Mouse (Mus musculus) kidney, postnatal 0 days (tissue): ENCODE results near the gene Mlf2. TPM values are rescaled to one million over a fixed set of nuclear protein-coding genes. Genes with fewer than 3 reads are reported as not detected.
A peak's percentile ranks its signal among the peaks of the same experiment; 100 is the strongest.

Experiments
- ATAC-seq: fragments of 200-750 bp; cut with Nextera tagmentation; replicated peaks from 2 replicates; pipeline ENCODE4 v1.8.0; 2017; ENCODE audit warnings: low read depth, moderate number of reproducible peaks, moderate TSS enrichment, moderate library complexity; ENCODE audit not compliant: low FRiP score
- DNase-seq: peaks from one replicate; pipeline ENCODE4 v3.0.0-alpha.2; 2016; ENCODE audit warnings: low spot score
- H3K27ac ChIP-seq: fragments of 300-500 bp; sonication (generic); 2 replicates; pipeline ENCODE4 v1.5.1; 2014; ENCODE audit warnings: mild to moderate bottlenecking
- H3K27me3 ChIP-seq: fragments of 300-500 bp; sonication (generic); 2 replicates; pipeline ENCODE4 v1.6.1; 2014; ENCODE audit warnings: low read length, mixed read lengths; ENCODE audit not compliant: insufficient read depth
- H3K36me3 ChIP-seq: fragments of 300-500 bp; sonication (generic); 2 replicates; pipeline ENCODE4 v1.6.1; 2014; ENCODE audit warnings: low read length, mixed read lengths; ENCODE audit not compliant: insufficient read depth
- H3K4me1 ChIP-seq: fragments of 300-500 bp; sonication (generic); replicated peaks from 2 replicates; pipeline ENCODE4 v1.6.1; 2014; ENCODE audit warnings: antibody characterized with exemption, low read length, mixed read lengths; ENCODE audit not compliant: insufficient read depth
- H3K4me2 ChIP-seq: fragments of 300-500 bp; sonication (generic); 2 replicates; pipeline ENCODE4 v1.6.1; 2014; ENCODE audit warnings: mild to moderate bottlenecking, low read length, moderate library complexity, mixed read lengths
- H3K4me3 ChIP-seq: fragments of 300-500 bp; sonication (generic); replicated peaks from 2 replicates; pipeline ENCODE4 v1.5.1; 2014; ENCODE audit warnings: low read depth, low read length
- H3K9ac ChIP-seq: fragments of 300-500 bp; sonication (generic); 2 replicates; pipeline ENCODE4 v1.6.1; 2014; ENCODE audit warnings: low read depth, low read length
- H3K9me3 ChIP-seq: fragments of 300-500 bp; sonication (generic); replicated peaks from 2 replicates; pipeline ENCODE4 v1.6.1; 2016; ENCODE audit warnings: low read length, inconsistent platforms, mixed read lengths
- CTCF ChIP-seq: IDR thresholded peaks from 2 replicates; pipeline ENCODE4 v1.5.1; 2016; ENCODE audit warnings: antibody characterized with exemption, low read depth, mild to moderate bottlenecking, moderate library complexity
- WGBS: fragments of 180-500 bp; shearing (Covaris S2); extraction: QIAGEN DNeasy Blood & Tissue Kit; methylation state at CpG from one replicate; pipeline ENCODE4 v1.1.7; 2014; 5-methylcytosine and 5-hydroxymethylcytosine counted together
- polyA plus RNA-seq: library from polyadenylated mRNA; unstranded; fragments of >200 nt; fragmentation: Nextera tagmentation; extraction: Ambion mirVana; gene quantifications from 2 replicates; pipeline ENCODE4 v1.2.1, GENCODE M21; 2015

Gene Mlf2
- polyA plus RNA-seq, 1 experiment from 2014 or later: 348 TPM

DNA sequence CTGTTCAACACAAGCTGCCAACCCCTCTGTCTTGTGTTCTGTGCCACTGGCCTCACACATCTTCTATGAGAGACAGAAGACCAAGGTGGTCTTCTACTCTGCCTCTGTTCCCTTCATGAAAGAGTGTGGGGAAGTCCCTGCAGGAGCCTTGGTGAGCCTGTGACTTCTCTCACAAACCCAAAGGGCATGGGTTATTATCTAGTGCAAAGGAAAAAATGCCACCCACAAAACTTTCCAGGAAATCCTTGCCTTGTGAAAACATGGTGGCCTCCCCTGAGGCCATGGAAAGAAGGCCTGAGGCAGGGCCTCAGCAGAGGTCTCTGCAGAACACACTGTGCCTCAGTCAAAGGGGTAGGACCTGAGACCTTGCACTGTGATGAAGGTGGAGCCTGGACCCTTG lies 29.3 kb upstream of the Mlf2 start:
- DNase-seq (no peak), ATAC-seq (no peak)
- Histone ChIP-seq H3K4me2 (no peak overlapping the region), H3K4me1 (0 out of 2 replicates have a peak, but pooled peaks cover 5% of the 10 kb centered on the region), H3K27me3 (no peaks in the 10 kb centered on the region), H3K9me3 (no peaks in the 10 kb centered on the region), H3K9ac (no peak overlapping the region), H3K27ac (no peak overlapping the region), H3K4me3 (no peak overlapping the region), H3K36me3 (no peaks in the 10 kb centered on the region)
- TF ChIP-seq CTCF: no peak

DNA sequence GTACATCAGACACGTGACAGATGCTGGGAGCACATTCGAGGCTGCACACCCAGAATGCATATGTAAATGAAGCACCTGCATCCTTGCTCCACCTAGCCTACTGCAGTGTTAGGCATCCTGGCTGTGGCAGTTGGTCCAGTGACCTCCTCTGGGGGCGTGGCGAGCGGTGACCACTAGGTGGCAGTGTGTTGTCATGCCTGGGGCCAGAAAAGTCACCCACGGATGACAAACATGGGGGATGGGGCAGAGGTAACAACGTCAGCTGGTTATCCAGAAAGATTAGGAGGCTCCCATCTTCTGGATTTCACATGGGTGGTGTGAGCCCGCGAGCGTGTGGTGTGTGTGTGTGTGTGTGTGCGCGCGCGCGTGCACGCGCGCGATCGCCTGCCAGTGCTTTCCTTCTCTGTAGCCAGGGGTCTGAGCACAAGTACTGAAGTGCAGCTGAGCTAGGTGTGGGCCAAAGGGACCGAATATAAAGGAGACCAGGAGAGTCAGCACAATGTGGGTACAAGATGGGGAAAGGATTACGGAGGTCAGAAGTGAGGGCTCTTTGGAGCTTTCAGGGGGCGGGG lies 27.5 kb upstream of the Mlf2 start:
- WGBS: under 1% methylated on average over 23 of the region's 23 CpGs
- no peaks in the 10 kb centered on the region for H3K9me3 ChIP-seq
- H3K36me3 ChIP-seq: no peaks in the 10 kb centered on the region
- H3K27me3 ChIP-seq: no peaks in the 10 kb centered on the region
- ATAC-seq: peak; percentile 83
- H3K9ac ChIP-seq: peak overlapping the region; percentile 66
- peak overlapping the region; percentile 48 for H3K4me3 ChIP-seq
- H3K4me2 ChIP-seq: peak overlapping the region; percentile 70
- H3K4me1 ChIP-seq: 0 out of 2 replicates have a peak, but pooled peaks cover 5% of the 10 kb centered on the region
- H3K27ac ChIP-seq: peak overlapping the region; percentile 97
- peak; percentile 98 for TF ChIP-seq CTCF
- DNase-seq: peak; percentile 97

DNA sequence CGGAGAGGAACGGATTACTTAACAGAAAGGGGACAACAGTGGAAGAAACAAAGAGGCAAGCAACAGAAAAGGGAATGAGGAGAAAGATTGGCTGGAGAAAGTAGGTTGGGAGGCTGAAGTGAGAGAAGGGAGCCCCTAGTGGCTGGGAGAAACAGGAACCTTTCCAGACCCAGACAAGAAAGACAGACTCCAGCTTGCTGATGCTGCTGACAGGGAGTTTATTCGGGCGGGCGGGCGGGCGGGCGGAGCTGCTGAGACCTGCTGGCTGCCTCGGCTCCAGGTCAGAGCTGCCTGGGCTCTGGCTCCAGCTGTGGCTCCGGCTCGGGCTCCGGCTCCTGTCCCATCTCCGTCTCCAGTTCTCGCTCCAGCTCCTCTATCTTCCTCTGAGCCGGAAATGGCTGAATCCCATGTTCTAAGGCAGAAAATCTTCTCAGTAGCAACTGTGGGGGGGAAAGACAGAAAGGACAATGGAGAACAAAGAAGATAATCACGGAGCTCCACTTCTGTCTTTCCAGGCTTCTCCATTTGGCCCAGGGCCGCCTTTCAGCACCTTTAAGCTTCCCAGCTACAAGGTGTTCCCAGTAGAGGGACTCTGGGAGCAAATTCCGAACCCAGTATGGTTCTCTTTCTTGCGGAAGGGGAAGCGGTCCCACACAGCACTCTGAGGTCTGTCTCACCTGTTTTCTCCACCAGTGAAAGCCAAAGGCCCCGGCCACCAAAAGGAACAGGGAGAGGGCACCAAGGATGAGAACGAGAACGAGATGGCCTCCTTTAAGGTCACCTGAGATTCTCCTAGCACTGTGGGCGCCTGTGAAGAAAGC lies 26.8 kb upstream of the Mlf2 start:
- H3K36me3 ChIP-seq: no peaks in the 10 kb centered on the region
- no peaks in the 10 kb centered on the region for H3K27me3 ChIP-seq
- H3K4me2 ChIP-seq: peak overlapping the region; percentile 70
- H3K9ac ChIP-seq: peak overlapping the region; percentile 66
- peak; percentile 77 for TF ChIP-seq CTCF
- H3K4me3 ChIP-seq: peak overlapping the region; percentile 48
- ATAC-seq: peak; percentile 71
- H3K27ac ChIP-seq: peak overlapping the region; percentile 97
- H3K4me1 ChIP-seq: 0 out of 2 replicates have a peak, but pooled peaks cover 5% of the 10 kb centered on the region
- 8% methylated on average over 24 of the region's 24 CpGs for WGBS
- no peaks in the 10 kb centered on the region for H3K9me3 ChIP-seq
- DNase-seq: peak; percentile 98

DNA sequence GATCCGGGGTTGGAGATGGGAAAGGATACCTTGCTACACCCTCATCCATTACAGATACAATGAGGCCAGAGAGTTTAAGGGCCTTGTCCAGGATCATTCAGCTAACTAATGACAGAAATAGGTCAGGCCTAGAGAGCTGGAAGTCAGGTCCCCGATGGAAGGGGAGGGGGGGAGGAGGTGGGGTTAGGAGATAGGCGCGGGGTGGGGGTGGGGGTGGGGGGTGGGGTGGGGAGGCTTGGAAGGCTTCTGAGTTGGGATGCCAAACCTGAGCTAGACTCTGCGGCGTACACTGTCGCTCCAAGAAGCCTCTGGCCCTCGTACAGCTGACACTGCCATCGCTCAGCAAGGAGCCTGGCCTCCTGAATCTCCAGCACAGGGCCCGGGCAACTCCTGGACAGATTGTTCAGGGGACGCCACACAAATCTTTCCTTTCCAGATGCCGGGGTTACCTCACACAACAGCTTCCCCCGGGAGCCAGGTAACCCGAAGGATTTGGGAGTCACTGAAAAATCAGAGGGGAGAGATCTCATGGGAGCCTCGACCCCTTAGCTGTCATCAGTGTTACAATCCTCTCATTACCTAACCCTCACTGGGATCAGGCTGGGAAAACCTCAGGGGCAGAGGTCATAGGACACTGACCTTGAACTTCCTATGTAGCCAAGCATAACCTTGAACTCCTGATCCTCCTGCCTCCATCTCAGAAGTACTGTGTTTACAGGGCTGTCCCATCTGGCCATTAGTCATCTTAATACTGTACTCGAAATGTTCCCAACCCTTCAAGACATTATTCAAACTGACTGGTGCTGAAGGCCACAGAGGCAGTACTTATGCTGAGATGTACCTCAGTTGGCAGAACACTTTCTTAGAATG lies 26.0 kb upstream of the Mlf2 start:
- no peaks in the 10 kb centered on the region for H3K36me3 ChIP-seq
- H3K4me3 ChIP-seq: peak overlapping the region; percentile 48; the same call in 1 of the 2 replicates
- H3K27ac ChIP-seq: peak overlapping the region; percentile 97
- WGBS: 45% methylated on average over 14 of the region's 16 CpGs
- no peak for ATAC-seq
- no peak for TF ChIP-seq CTCF
- H3K9me3 ChIP-seq: no peaks in the 10 kb centered on the region
- peak overlapping the region; percentile 66 for H3K9ac ChIP-seq
- H3K4me1 ChIP-seq: peaks cover 12% of the 10 kb centered on the region
- no peak for DNase-seq
- H3K27me3 ChIP-seq: no peaks in the 10 kb centered on the region
- H3K4me2 ChIP-seq: peak overlapping the region; percentile 70; the same call in 1 of the 2 replicates

DNA sequence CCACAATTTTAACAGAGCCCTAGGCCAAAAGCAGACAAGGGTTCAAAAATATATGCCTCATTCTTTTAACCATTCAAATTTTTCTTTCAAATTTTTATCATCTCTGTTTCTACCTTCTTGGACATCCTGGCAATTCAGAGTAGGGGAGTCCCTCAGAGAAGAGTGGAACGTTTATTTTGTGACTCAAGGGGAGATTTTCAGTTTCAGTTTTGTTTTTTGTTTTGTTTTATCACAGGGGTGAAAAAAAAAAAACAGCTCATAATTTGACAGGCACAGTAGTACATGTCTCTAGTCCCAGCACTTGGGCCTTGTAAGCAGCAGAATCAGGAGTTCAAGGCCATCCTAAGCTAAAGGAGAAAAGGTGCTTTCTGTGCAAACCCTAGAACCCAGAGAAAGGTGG lies 23.4 kb upstream of the Mlf2 start:
- Histone ChIP-seq H3K27me3 (no peaks in the 10 kb centered on the region), H3K9me3 (no peaks in the 10 kb centered on the region), H3K9ac (no peak overlapping the region), H3K4me1 (peaks cover 14% of the 10 kb centered on the region), H3K4me2 (no peak overlapping the region), H3K4me3 (no peak overlapping the region), H3K27ac (no peak overlapping the region), H3K36me3 (0 out of 2 replicates have a peak, but pooled peaks cover 3% of the 10 kb centered on the region)
- ATAC-seq (no peak), DNase-seq (no peak)
- 63% methylated on average over 1 of the region's 1 CpGs for WGBS
- TF ChIP-seq CTCF: no peak

DNA sequence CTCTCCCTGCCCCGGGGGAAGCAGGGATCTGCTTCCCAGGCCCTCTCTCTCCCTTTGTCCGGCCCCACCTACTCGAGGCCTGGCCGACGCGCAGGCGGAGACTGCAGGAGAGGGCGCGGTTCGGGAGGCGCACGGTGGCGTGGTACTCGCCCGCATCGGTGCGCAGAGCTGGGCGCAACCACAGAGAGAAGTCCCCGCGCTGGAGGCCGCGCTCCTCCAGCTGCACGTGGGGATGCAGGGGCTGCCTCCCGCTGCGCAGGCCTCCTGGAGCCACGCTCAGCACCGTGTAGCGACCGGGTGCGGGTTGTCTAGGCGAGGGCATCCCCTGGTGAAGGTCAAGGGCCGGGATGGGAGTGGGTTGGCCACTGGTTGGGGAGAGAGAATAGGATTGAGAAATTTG lies 21.2 kb upstream of the Mlf2 start:
- H3K27ac ChIP-seq: no peak overlapping the region
- H3K36me3 ChIP-seq: peaks cover 19% of the 10 kb centered on the region
- H3K4me3 ChIP-seq: no peak overlapping the region
- 5% methylated on average over 32 of the region's 32 CpGs for WGBS
- 0 out of 2 replicates have a peak, but pooled peaks have one; percentile 15 for ATAC-seq
- no peaks in the 10 kb centered on the region for H3K9me3 ChIP-seq
- TF ChIP-seq CTCF: no peak
- no peak for DNase-seq
- no peaks in the 10 kb centered on the region for H3K27me3 ChIP-seq
- peaks cover 16% of the 10 kb centered on the region for H3K4me1 ChIP-seq
- 0 out of 2 replicates have a peak overlapping the region, but pooled peaks have one; percentile 1 for H3K9ac ChIP-seq
- H3K4me2 ChIP-seq: peak overlapping the region; percentile 37
